Mouse (Mus musculus) olfactory bulb, adult 2 months (tissue): ENCODE measurements around the gene Mapkapk3. TPM values are rescaled to one million over a fixed set of nuclear protein-coding genes. Genes with fewer than 3 reads are reported as not detected.
"Not testable (repeated sequence)": the region's sequence is repeated elsewhere in the genome, so short reads cannot be mapped to it uniquely, and the experiment has no call there.

Source experiments
- H3K27ac ChIP-seq: fragments of 200-500 bp; 2 replicates; pipeline ENCODE4 v1.5.1; 2012; ENCODE audit warnings: low read depth, low read length; ENCODE audit not compliant: insufficient read depth
- H3K4me1 ChIP-seq: fragments of 200-500 bp; 2 replicates; pipeline ENCODE4 v1.6.1; 2012; ENCODE audit warnings: low read length; ENCODE audit not compliant: control insufficient read depth, insufficient read depth
- H3K4me3 ChIP-seq: fragments of 200-500 bp; 2 replicates; pipeline ENCODE4 v1.5.1; 2012; ENCODE audit warnings: mild to moderate bottlenecking, low read depth, low read length, moderate library complexity; ENCODE audit not compliant: insufficient read depth
- CTCF ChIP-seq: fragments of 200-500 bp; IDR thresholded peaks from 2 replicates; pipeline ENCODE4 v1.5.1; 2012; ENCODE audit warnings: low read depth, mild to moderate bottlenecking, low read length, moderate library complexity; ENCODE audit not compliant: insufficient read depth
- POLR2A ChIP-seq: fragments of 200-500 bp; IDR thresholded peaks from 2 replicates; pipeline ENCODE4 v1.6.1; 2012; ENCODE audit warnings: mild to moderate bottlenecking, low read depth, low read length, moderate library complexity; ENCODE audit not compliant: insufficient read depth
- WGBS: fragments of 180-500 bp; shearing (Covaris S2); methylation state at CpG from one replicate; pipeline ENCODE4 v1.1.7; 2018; 5-methylcytosine and 5-hydroxymethylcytosine counted together
- polyA plus RNA-seq: library from polyadenylated mRNA; stranded (reverse); fragments of >200 nt; gene quantifications from 2 replicates; pipeline ENCODE4 v1.2.4, GENCODE M21; 2012; ENCODE audit warnings: low replicate concordance; ENCODE audit not compliant: missing spikeins, insufficient read depth, insufficient read length

The Mapkapk3 gene
- polyA plus RNA-seq, 1 experiment = not detected

- Histone ChIP-seq H3K4me3 (no peak overlapping the region), H3K4me1 (peaks cover 43% of the 10 kb centered on the region), H3K27ac (no peak overlapping the region)
- 84% methylated on average over 5 of the region's 5 CpGs for WGBS
- TF ChIP-seq POLR2A = no peak
- TF ChIP-seq CTCF = no peak
These were observed 19.9 kb upstream of the Mapkapk3 start for GRCm38 (mm10) chr9:107309600-107309999.

DNA sequence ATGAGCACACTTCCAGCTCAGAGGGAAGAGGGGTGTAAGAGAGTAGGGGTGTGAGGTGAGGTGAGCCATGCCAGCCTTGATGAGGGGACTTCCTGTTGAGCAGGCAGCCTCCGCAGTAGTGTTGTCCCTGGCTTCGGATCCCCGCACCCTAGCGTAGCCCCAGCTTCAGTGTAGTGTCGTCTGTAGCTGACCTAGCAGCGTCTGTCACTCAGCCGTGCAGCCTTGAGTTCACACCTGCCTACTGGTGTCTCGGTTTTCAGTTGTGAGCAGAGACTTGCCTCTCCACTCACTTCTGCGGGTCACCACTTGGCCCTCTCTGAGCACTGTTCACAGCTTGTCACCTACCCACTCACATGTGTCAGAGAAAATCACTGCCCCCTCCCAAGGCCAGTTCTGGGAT, 19.5 kb upstream of the Mapkapk3 start:
- 92% methylated on average over 9 of the region's 9 CpGs for WGBS
- peak overlapping the region; percentile 89 for H3K27ac ChIP-seq
- H3K4me3 ChIP-seq = no peak overlapping the region
- no peak for TF ChIP-seq CTCF
- no peak for TF ChIP-seq POLR2A
- H3K4me1 ChIP-seq = peaks cover 43% of the 10 kb centered on the region

DNA sequence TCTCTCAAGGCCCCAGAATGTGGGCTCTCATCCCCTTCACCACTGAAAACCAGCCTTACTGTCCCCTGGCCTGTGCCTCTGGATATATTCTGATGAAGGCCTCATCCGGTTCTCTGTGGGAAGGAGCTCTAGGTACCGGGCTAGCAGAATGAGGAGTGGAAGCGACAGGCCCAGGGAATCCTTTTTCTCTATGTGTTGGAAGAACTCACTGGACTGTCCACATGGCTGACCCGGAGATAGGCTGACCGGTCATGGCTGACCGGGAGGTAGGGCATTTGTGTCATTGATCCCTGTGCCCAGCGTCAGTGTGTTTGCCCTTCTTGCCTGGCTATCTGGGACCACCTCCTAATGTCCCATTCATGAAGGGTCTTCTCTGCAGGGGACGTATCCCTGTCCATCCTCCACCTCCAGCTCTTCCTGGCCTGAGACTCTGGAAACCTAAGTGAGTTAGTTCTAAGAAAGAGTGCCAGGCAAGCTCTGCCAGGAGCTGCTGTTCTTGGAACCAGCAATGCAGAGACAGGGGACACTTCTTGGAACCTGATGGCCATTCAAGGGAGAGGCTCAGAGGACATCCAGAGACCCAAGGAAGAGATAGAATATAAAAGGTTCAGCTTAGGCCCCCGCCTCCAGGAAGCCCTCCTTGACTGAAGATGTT, 18.8 kb upstream of the Mapkapk3 start:
- WGBS = 84% methylated on average over 9 of the region's 9 CpGs
- TF ChIP-seq CTCF = no peak
- no peak for TF ChIP-seq POLR2A
- Histone ChIP-seq H3K4me1 (peaks cover 46% of the 10 kb centered on the region), H3K4me3 (no peak overlapping the region), H3K27ac (peak overlapping the region; percentile 89)

GRCm38 (mm10) chr9:107307886-107308285, 18.2 kb upstream of the Mapkapk3 start:
- WGBS = 27% methylated on average over 12 of the region's 12 CpGs
- Histone ChIP-seq H3K27ac (peak overlapping the region; percentile 89), H3K4me1 (peaks cover 48% of the 10 kb centered on the region), H3K4me3 (no peak overlapping the region)
- no peak for TF ChIP-seq CTCF
- TF ChIP-seq POLR2A = no peak

- H3K4me1 ChIP-seq = peaks cover 45% of the 10 kb centered on the region
- H3K27ac ChIP-seq = peak overlapping the region; percentile 71
- no peak overlapping the region for H3K4me3 ChIP-seq
- 71% methylated on average over 11 of the region's 11 CpGs for WGBS
- TF ChIP-seq CTCF (no peak), POLR2A (no peak)
These were observed 17.6 kb upstream of the Mapkapk3 start for GRCm38 (mm10) chr9:107307099-107307872.

DNA sequence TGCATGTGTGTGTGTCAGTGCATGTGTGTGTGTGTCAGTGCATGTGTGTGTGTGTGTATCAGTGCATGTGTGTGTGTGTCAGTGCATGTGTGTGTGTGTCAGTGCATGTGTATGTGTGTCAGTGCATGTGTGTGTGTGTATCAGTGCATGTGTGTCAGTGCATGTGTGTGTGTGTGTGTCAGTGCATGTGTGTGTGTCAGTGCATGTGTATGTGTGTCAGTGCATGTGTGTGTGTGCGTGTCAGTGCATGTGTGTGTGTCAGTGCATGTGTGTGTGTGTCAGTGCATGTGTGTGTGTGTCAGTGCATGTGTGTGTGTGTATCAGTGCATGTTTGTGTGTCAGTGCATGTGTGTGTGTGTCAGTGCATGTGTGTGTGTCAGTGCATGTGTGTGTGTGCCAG, 17.0 kb upstream of the Mapkapk3 start:
- 100% methylated on average over 1 of the region's 1 CpGs for WGBS
- H3K4me3 ChIP-seq = not testable (repeated sequence)
- Histone ChIP-seq H3K27ac (0 out of 2 replicates have a peak overlapping the region, but pooled peaks have one; percentile 71), H3K4me1 (peaks cover 45% of the 10 kb centered on the region)

DNA sequence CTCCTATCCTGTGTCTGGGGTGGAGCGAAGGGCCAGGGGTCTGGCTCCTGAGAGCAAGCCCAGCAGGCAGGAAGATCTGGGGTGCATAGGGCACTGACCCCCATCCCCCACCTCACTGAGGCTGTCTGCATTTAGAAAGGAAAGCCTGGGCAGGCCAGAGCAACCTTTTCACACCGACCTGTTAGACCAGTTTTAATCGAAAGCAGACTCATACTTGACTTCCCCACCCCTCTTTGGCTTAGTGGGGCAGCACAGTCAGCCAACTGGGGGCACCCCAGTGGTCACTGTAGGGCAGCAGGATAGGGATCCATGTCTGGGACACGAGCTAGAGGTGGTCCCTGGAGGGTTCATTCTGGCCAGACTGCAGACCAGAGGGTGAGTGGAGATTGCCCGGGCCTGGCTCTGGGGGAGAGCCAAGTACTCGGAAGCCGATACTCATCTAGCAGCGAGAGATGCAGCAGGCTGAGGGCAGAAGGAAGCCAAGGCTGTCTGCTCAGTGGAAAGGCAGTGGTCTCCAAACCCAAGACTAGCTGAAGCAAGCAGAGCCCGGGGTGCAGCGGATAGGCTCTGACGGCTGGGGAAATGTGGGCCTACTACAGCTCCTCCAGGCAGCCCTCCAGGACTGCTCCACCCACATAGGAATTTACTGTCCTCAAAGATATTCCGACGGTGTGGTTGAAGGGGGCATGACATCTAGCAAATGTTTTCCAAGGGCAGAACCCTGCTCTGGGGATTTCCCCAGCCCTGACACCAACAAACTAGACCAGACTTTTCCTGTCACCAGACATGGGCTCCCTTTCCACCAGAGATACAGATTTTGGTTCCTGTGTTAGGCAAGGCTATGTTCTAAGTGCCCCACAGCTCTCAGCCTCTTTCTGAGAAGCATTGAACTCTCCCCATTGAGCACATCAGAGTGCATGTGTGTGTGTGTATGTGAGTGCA, 16.2 kb upstream of the Mapkapk3 start:
- H3K4me1 ChIP-seq = peaks cover 47% of the 10 kb centered on the region
- H3K27ac ChIP-seq = no peak overlapping the region
- 73% methylated on average over 13 of the region's 13 CpGs for WGBS
- TF ChIP-seq POLR2A (no peak), CTCF (no peak)
- H3K4me3 ChIP-seq = no peak overlapping the region

- WGBS = 89% methylated on average over 4 of the region's 4 CpGs
- no peak overlapping the region for H3K27ac ChIP-seq
- no peak overlapping the region for H3K4me3 ChIP-seq
- TF ChIP-seq CTCF (no peak), POLR2A (no peak)
- peaks cover 49% of the 10 kb centered on the region for H3K4me1 ChIP-seq
These were observed 15.3 kb upstream of the Mapkapk3 start for GRCm38 (mm10) chr9:107305012-107305411.

GRCm38 (mm10) chr9:107304383-107304782, 14.7 kb upstream of the Mapkapk3 start:
- Histone ChIP-seq H3K4me3 (no peak overlapping the region), H3K27ac (no peak overlapping the region), H3K4me1 (peaks cover 45% of the 10 kb centered on the region)
- TF ChIP-seq POLR2A (no peak), CTCF (no peak)
- 94% methylated on average over 3 of the region's 3 CpGs for WGBS

- no peak overlapping the region for H3K27ac ChIP-seq
These were observed 14.2 kb upstream of the Mapkapk3 start for GRCm38 (mm10) chr9:107303900-107304299.

More at GRCm38 (mm10) chr9:107303900-107304299, 14.2 kb upstream of the Mapkapk3 start:
- TF ChIP-seq POLR2A (no peak), CTCF (no peak)
- WGBS = 88% methylated on average over 5 of the region's 5 CpGs
- H3K4me3 ChIP-seq = no peak overlapping the region
- H3K4me1 ChIP-seq = peaks cover 40% of the 10 kb centered on the region
